Mouse (Mus musculus): Measurements from ENCODE around the gene Kdm1a. TPM values are rescaled to one million over a fixed set of nuclear protein-coding genes. Genes with fewer than 3 reads are reported as not detected.
A peak's percentile ranks its signal among the peaks of the same experiment; 100 is the strongest.

The Kdm1a gene
- total RNA-seq, 4 experiments from 2014 or later = 85.9 to 94.4 (median 88.5) TPM

GRCm38 (mm10) chr4:136526412-136526811 is 76.1 kb downstream of the Kdm1a start:
- DNase-seq (ENCODE audit: low spot score in 2 of 2) = no peak

DNA sequence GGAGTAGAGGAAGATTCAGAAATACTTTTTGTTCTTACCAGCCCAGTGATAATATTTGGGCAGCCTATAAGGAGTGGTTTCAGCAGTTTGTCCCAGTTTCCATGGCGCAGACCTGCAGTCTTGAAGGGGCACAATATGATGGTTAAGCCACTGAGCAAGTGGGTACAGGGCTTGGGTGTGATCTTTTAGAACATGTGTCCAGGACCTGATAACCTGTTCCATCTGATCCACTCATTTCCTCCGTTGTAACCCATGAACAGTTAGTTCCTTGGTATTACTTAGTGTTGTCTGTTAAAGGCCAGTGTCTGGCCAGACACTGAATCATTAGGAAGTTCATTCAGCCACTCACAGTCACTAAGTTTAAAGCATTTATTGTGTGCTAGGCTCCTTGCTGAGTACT is 78.2 kb downstream of the Kdm1a start:
- no peak for DNase-seq (ENCODE audit: low spot score in 2 of 2)

GRCm38 (mm10) chr4:136521898-136522297 is 80.6 kb downstream of the Kdm1a start:
- no peak for DNase-seq (ENCODE audit: low spot score in 2 of 2)

GRCm38 (mm10) chr4:136519866-136520265 is 82.7 kb downstream of the Kdm1a start:
- no peak for DNase-seq (ENCODE audit: low spot score in 2 of 2)

- no peak for DNase-seq (ENCODE audit: low spot score in 2 of 2)
Observed at GRCm38 (mm10) chr4:136518576-136518975, 83.9 kb downstream of the Kdm1a start.

- peak in 1 of 2 experiments; percentile 23 for DNase-seq (ENCODE audit: low spot score in 2 of 2)
Observed at GRCm38 (mm10) chr4:136518141-136518540, 84.4 kb downstream of the Kdm1a start.

GRCm38 (mm10) chr4:136512905-136513304 is 89.6 kb downstream of the Kdm1a start:
- DNase-seq (ENCODE audit: low spot score in 2 of 2) = no peak

GRCm38 (mm10) chr4:136511708-136512107 is 90.8 kb downstream of the Kdm1a start:
- no peak for DNase-seq (ENCODE audit: low spot score in 2 of 2)

GRCm38 (mm10) chr4:136509857-136510256 is 92.7 kb downstream of the Kdm1a start:
- DNase-seq (ENCODE audit: low spot score in 2 of 2) = no peak

GRCm38 (mm10) chr4:136505426-136506215 is 96.9 kb downstream of the Kdm1a start:
- DNase-seq (ENCODE audit: low spot score in 2 of 2) = no peak

Small RNA genes within 50 kb of the gene (microRNA-seq; reads per million reads assigned to microRNA genes)
- gene Gm22180 = 0 reads per million in 2 experiments

Other genes starting within 250 kb of the Kdm1a start
- 10 to 100 TPM in 1 of 4 experiments, 1 to 10 TPM in 3; 6.4 to 10.4 (median 8.2) TPM for gene Htr1d, start 179.2 kb downstream of the Kdm1a start, total RNA-seq (2022)
- under 1 TPM; 0.41 to 0.70 (median 0.64) TPM for gene 6030445D17Rik, start 140.5 kb downstream of the Kdm1a start, total RNA-seq (2022)
- 10 to 100 TPM; 64.7 to 98.2 (median 71.4) TPM for gene Luzp1, start 133.0 kb downstream of the Kdm1a start, total RNA-seq (2022)
- gene Tex46, start 7.7 kb upstream of the Kdm1a start, total RNA-seq (2022) = not detected
- not detected for gene Lactbl1, start 19.9 kb upstream of the Kdm1a start, total RNA-seq (2022)
- 10 to 100 TPM; 13.2 to 15.0 (median 14.0) TPM for gene Ephb2, start 233.3 kb upstream of the Kdm1a start, total RNA-seq (2022)

Data from left cerebral cortex, adult 8-10 months (tissue).